Mouse (Mus musculus): Measurements from ENCODE around the gene Pnmt.
A peak's percentile ranks its signal among the peaks of the same experiment; 100 is the strongest.

The Pnmt gene

DNA sequence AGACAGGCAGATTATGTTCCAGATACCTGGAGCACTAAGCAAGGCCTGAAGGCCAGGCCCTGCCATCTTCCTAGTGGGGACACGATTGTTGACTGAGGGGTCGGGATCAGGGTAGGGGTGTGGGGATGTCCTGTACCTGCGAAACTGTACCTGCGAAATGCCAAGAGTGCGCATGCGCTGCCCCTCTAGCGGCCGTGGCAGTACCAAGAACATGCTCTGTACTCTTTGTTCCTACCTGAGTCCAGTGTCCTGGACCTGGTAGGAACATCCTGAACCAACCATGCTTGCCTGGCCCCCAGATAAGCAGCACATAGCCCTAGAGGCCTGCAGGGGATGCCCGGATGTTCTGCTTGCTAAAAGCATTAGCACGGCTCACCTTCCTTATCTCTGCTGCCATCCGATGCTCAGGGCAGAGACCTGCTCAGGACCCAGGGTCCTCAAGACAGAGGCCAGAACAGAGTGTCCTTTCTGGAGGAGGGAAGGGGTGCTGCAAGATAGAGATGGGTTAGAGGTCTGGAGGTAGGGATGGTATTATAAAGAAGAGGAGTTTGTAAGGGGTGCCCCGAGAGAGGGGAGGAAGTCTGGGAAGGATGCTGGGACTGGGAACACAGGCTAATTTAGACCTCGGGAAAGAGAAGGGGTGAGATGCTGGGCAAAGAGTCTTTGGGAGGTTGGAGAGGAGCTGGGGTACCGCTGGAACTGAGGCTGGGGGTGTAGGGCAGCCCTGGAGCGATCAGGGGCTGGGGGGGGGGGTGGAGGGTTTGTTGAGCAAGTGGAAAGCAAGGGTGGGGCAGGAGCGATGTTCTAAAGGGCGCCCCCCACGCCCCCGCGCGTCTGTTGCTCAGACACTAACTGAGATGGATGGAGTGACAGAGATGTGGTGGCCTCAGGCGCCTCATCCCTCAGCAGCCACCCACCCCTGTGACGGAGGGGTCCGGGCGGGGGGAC, at the start of gene Pnmt:
Gene Pnmt, plus strand, starts transcription at position 813 of the 948 bp plus-strand sequence.
- DNase-seq (ENCODE audit: low read depth, low spot score) = no peak

DNA sequence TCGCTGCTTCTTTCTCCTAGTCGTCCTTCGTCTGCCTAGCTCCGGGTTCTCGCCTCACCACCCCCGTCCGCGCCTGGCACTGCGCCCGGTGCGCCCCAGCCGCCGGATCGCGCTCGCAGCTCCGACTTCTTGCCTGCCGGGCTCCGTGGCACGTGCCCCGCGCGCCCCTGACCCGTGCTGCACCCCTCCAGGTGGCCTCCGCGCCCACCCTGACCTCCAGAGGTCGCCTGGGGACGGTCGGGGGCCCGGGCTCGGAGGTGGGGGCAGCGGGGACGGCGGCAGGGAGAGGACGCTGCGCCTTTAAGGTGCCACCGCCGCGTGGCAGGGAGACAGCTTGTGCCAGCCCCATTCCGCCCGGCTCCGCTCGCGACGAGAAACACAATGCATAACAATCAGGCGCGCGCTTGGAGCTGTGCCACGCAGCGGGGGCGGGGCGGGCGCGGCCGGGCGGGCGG, 47.7 kb upstream of the Pnmt start:
- DNase-seq (ENCODE audit: low read depth, low spot score) = peak; percentile 41

DNA sequence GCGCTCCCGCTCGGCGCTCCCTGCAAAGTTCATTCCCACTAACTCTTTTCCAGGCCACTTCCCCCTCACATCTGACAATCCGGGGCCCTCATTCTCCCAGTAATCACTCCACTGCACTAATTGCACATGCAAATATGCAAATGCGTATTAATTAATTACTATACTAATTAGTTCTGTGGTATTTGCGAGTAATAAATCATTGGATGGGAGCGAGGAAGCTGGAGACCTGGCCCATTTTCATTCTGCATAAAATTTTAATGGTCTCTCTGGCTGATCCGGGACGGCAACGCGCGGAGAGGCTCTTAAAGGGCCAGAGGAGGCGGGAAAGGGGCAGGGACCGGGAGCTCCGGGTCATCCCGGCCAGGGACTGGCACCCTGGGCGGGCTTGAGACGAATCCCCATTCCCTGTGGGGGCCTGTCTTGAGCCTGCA, 47.2 kb upstream of the Pnmt start:
- no peak for DNase-seq (ENCODE audit: low read depth, low spot score)

DNA sequence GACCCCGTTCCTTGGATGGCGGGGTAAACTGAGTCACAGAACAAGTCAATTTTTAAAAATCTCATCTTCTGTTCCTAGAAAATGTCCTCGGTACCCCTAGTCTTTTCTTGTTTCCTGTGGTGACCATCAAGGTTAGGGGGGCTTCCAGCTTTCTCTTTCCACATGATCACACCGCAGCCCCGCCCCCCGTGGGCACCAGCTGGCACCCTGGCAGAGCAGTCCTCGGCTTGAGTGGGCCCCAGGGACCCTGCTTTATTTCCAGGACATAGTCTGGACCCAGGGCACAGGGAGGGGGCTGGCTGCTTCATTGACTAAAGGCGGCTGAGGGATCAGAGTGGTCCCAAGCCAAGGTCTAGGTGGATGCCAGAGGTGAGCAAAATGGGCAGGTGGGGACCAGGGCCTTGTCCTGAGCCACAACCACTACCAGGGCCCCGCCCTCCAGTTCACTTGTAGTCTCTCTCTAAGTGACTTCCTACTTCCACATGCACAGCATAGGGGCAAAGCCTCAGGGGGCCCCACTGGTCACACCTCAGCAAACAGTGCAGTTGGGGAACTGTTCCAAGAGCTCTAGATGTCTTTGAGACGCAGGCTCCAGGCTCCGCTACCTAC, 46.5 kb upstream of the Pnmt start:
- DNase-seq (ENCODE audit: low read depth, low spot score) = no peak

DNA sequence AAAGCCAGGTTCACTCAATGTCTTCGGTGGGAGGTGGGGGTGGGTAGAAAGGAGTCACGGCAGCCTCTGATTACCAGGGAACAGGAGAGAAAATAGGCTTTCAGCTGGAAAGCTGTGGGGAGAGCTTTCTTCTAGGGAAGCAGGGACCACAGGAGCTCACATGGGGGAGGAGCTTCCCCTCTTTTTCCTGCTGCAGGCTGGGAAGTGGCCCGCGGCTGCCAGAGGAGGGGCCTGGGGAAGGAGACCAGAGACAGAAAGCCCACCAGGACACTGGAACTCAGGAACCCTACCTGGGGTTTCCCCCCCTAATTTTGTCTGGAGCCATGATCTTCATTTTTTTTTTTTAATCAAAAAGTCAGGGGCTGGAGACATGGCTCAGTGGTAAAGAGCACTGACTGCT, 45.7 kb upstream of the Pnmt start:
- DNase-seq (ENCODE audit: low read depth, low spot score) = no peak

DNA sequence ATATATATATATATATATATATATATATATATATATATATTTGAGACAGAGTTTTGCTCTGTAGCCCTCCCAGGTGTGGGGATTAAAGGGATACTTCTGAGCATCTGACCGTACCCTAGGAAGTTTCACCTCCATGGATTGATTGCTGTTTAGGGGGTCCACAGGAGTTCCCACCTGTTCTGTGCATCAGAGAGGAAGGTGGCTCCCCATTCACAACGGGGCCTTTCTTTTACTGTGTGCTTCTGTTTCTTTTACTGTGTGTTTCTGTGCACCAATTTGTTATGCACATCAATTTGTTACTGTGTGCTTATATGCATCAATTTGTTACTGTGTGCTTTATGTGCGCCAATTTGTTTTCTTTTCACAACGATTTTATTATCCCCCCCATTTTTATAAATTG, 45.1 kb upstream of the Pnmt start:
- no peak for DNase-seq (ENCODE audit: low read depth, low spot score)

DNA sequence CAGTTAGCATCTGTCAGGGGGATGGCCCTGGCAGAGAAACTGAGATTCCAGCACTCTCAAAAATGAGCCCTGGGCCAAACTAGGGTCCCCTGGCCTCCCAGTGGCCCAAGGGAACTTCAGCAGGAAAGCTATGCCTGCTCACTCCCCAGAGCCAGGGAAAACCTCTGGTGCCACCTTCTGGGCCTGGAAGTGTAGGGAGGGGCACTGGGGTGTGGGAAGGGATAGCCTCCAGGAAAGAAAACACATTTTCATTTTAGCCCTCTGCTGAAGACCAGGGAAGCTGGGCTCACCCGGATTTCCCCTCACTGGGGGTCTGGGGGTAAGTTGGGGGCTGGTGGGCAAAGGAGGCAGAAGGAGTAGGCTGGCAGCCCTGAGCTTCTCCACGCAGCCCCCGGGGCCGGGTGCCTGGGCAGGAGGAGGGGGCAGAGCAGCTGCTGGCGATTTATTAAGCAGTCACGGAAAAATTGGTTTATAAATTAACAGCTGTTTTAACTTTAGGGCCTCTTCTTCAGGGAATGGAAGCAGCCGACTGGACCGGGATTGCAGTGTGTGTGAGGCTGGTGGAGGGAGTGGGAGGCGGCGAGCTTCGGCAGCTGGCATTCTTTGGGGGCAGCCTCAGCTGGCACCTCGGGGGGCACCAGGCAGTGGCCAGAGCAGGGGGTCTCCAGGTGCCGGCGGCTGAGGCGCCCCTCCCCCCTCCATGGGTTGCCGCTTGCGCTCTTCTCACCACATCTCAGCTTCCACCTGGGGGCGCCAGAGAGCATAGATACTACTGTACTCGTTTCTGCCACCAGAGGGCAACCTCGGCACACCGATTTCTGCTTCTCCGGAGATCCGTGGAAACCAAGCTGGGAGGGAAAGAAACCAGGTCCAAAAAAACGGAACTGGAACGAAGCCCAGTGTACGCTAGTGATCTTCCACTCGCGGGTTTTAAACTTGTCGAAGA, 44.0 kb upstream of the Pnmt start:
- DNase-seq (ENCODE audit: low read depth, low spot score) = peak; percentile 92

DNA sequence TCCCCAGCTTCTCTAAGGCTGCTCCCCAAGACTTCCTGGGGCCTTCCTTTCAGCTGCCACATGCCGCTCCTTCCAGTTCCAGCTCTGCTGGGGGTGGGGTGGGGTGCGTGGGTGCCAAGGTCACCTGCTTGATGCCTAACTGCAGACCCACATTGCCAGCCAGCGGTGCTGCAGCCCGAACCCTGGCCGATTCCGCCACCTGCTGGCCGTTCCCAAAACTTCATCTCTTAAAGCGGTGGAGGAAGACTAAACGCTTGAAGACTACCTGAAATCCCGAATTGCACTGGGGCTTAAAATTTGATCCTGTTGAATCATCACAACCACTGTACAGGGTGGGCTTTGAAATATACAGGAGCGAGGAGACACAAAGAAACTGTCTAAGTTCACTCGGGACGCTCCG, 41.0 kb upstream of the Pnmt start:
- peak; percentile 84 for DNase-seq (ENCODE audit: low read depth, low spot score)

DNA sequence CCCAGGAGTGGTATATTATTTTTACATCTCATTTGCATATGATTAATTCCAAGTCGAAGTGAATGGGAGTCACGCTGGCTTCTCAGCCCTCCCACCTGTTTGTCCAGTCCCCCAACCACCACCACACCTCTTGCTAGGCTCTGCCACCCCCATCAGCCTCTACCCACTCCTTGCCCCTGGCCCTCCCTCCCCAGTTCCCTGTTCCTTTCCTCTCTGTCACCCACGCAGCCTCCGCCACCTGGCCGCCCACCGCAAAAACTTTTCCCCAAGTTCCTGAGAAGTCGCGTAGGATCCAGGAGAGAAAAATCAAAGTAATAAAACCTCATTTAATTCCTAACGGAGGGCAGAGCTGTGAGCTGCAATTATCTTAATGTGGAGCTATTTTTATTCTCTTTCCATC, 40.1 kb upstream of the Pnmt start:
- DNase-seq (ENCODE audit: low read depth, low spot score) = no peak

DNA sequence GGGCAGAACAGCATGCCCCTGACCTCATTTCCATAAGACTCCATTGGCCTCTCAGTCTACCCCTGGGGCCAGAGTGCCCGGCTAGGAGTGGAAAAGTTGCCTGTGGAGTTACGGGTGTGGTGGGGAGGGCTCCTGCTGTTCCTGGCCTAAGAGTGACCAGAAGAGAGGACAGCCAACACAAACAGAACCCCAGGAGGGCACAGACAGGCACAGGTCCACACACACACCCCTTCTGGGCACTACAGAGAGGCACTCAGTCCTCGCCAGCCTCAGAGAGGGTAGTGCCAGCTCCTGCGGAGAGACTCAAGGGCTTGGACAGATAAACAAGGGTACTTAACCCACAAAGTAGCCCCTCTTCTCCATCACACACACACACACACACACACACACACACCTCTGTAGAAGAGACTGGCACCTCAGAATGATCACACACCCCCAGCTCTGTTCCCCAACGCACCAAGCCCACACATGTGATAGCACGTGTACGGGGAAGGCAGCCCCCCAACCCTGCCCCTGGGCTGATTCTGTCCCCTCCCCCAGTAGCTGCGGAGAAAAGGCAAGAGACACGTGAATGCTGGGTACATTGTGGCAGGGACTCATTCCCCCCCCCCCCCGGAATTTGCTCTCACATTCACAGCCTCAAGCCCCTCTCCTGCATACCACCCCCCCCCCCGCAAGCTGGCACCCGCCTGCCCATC, 38.7 kb upstream of the Pnmt start:
- DNase-seq (ENCODE audit: low read depth, low spot score) = no peak

DNA sequence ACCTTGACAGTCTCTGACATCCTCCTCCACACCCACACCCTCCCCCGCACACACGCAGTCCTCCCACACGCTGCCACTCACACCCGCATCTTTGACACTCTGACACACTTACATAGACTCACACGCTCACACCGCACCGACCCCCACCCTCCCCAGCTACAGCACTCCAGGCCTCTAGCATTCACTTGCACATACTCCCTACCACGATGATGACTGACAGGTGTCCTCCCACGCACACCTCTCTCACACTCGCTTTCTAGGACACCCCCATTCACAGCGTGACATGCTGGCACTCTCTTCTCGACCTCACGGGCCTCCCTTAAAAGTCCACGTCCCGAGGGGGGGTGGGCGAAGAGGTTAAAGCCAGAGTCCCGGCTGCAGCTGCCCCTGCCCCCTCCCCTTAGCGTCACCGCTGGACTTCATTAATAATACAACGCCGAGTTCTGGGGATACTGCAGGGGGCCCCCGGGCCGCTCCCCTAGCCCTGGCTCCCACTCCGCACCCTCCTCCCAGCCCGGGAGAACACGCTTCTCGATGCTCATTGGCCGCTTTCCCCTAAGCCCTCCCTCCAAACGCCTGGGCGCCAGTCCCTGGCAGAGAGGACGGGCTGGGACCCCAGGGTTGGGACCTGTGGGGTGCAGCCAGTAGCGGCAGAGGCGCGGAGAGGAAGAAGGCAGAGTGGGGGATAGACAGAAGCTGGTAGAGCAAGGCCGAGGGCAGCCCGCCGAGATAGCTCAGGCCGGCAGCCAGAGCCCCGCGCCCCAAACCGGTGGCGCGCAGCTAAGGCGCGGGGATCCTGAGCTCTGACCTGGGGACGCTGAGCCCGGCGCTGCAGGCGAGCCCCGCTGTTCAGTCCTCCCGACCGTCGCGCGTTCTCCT, 37.9 kb upstream of the Pnmt start, which contains the start of gene Ppp1r1b:
Gene Ppp1r1b, plus strand, starts transcription at position 322 of the 879 bp plus-strand sequence.
- peak; percentile 70 for DNase-seq (ENCODE audit: low read depth, low spot score)

DNA sequence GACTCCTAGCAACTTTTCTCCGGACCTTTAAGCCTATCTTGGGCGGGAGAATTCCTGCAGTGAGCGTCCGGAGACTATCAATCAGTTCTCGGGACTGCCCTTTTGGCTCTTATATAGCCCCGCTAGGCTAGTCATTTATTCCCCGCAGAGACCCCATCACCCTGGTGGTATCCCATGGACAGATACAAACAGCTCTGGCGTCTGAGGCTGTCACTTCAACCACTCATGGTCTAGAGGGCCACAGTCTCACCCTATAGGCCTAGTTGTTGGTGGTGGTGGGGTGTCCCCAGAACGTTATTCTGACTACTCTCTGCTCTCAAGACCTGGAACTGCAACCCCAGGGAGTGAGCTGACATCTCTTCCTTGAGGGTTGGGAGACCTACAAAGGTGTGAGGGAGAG, 36.9 kb upstream of the Pnmt start:
- DNase-seq (ENCODE audit: low read depth, low spot score) = no peak

DNA sequence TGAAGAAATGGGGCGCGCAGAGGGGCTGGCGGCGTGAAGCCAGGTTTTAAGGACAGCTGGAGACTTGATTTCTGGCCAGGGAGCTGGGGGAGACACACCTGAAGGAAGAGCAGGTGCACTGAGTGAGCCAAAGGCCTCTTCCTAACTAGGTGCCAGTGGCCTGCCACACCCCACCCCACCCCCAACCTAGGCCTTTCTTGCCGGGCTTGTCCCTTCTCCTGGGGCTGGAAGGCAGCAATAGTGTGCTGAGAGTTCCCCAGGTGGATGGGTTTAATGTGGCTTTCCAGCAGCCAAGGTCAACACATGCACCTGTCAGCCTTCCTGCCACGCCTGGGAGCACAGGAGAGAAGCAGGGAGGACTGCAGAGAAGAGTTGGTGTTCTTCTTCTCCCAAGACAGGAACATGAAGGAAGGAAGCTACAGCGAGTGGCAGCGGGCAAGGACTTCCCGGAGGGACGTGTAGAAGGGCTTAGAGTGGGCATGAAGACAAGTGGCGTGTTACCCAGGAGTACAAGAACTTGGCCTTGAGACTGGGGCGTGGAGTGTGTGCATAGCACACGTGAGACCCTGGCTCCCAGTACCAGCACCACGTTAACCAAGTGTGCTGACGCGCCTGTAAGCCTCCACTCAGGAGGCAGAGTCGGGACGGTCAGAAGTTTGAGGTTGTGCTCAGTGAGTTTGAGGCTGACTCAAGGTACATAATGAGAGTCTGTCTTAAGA, 33.8 kb upstream of the Pnmt start:
- no peak for DNase-seq (ENCODE audit: low read depth, low spot score)

DNA sequence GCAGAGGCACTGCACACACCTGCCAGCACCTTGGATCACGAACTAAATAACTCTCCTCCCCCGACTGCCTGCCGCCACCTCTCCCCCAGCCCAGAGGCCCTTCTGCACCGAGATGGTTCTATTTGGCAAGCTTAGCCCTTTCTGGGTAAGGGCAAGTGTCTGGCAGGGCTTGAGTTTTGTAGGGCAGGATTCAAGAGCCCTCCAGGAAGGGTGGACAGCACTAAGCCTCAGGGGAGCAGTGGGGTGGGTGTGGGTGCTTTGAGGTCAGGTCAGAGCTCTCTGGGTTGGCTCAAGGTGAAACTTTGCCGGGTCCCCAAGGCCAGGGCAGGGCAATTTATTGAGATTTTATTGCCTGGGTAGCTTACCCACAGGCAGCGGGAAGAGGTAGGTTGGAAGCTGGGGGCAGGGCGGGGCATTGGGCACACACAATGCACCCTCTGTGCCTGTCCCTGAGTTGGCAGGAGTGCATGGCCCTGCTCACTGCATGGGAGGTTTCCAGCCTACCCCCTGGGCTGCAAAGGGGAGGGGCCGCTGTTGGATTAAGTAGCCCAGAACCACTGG, 32.5 kb upstream of the Pnmt start:
- DNase-seq (ENCODE audit: low read depth, low spot score) = no peak

DNA sequence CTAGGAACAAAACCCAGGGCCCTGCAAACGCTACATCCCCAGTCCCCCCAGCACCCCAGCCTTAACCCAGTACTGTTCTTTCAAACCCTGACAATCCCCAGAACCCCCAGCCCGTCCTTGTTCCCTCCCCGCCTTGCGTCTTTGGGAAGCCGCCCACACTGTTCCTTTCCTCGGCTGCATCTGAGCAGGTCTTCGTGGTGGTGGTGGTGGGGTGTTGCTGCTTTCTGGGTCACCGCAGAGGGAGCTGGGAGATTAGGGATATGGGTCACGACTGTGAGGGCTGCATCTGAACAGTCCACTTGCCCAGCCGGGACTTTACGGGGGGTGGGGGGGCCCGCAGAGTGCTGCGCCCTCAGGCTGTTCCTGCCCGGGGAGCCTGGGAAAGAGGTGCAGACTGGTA, 31.8 kb upstream of the Pnmt start:
- no peak for DNase-seq (ENCODE audit: low read depth, low spot score)

DNA sequence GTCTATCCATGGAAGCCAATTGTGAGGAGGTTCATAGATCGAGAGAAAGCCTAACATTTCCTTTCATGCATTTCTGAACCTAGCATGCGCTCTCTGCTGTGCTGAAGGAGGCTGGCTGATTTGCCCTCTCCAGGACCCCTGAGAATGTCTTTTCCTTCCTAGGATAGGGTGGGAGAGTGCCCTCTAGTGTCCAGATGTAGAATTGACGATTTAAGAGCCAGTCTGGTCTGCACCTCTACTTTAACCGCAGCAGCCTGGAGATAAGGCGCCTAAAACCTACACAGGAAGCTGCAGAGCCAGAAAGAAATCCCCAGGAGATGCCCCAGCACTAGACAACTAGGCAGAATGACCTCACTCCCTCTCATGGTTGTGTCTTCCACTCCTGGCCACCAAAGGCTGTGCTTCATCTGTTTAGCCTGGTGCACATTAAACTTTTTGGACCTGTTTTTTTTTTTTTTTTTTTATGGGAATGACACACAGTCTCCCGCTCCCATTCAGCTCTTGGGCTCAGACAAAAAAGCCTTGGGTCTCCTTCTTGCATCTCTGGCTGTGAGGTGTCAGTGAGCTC, 30.4 kb upstream of the Pnmt start:
- peak; percentile 87 for DNase-seq (ENCODE audit: low read depth, low spot score)

DNA sequence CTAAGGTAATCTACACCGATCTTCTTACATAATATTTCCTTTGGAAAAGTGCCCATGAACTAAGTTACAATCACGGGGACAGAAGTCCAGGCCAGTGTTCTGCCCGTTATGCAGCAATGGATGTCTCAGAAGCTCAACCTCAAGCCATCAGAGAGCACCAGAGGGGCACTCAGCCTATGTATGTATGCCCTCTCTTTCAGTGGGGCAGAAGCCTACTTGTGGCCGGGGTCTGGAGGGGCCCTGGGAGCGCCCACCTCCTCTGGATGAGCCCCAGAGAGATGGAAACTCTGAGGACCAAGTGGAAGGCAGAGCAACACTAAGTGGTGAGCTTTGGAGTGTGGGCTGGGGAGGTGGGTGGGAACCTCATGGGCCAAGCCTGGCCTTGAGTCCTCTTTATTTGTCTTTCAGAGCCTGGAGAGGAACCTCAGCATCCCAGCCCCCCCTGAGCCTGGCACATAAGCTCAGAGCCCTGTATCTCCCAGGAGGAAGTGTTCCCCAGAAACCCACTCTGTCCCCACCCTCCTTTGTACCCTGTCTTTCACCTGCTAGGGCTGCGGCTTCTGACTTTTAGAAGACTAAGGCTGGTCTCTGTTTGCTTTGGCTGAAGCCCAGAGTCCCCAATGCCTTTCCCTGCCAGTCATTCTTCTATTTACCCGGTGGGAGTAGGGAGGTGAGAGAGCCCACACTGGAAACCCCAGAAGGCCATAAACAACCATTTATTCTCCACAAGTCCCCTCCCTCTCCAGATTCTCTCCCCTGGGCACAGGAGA, 29.4 kb upstream of the Pnmt start:
- DNase-seq (ENCODE audit: low read depth, low spot score) = no peak
